Mouse (Mus musculus) testis, postnatal 14 days (tissue): ENCODE results near the gene Stk4.

Experiments used
- DNase-seq: peaks from one replicate; pipeline ENCODE4 v3.0.0; 2021; ENCODE audit warnings: low spot score

The Stk4 gene

GRCm38 (mm10) chr2:164081577-164081976 lies 11.5 kb downstream of the Stk4 start:
- no peak for DNase-seq

- DNase-seq, result no peak
Measured at GRCm38 (mm10) chr2:164082175-164082574, 12.1 kb downstream of the Stk4 start.

- no peak for DNase-seq
Measured at GRCm38 (mm10) chr2:164083609-164084341, 13.7 kb downstream of the Stk4 start.

- DNase-seq, result no peak
Measured at GRCm38 (mm10) chr2:164084342-164084700, 14.2 kb downstream of the Stk4 start.

GRCm38 (mm10) chr2:164087416-164088017 lies 17.4 kb downstream of the Stk4 start:
- DNase-seq, result no peak

GRCm38 (mm10) chr2:164089508-164089907 lies 19.4 kb downstream of the Stk4 start:
- no peak for DNase-seq

GRCm38 (mm10) chr2:164094152-164094551 lies 24.0 kb downstream of the Stk4 start:
- no peak for DNase-seq

GRCm38 (mm10) chr2:164098603-164099250 lies 28.6 kb downstream of the Stk4 start:
- no peak for DNase-seq

- DNase-seq, result no peak
Measured at GRCm38 (mm10) chr2:164101936-164102335, 31.8 kb downstream of the Stk4 start.

- DNase-seq, result no peak
Measured at GRCm38 (mm10) chr2:164102366-164102765, 32.2 kb downstream of the Stk4 start.

- DNase-seq, result no peak
Measured at GRCm38 (mm10) chr2:164103501-164103900, 33.4 kb downstream of the Stk4 start.

GRCm38 (mm10) chr2:164106287-164107035 lies 36.3 kb downstream of the Stk4 start:
- DNase-seq, result no peak

GRCm38 (mm10) chr2:164107125-164107874 lies 37.2 kb downstream of the Stk4 start:
- DNase-seq, result no peak

- DNase-seq, result no peak
Measured at GRCm38 (mm10) chr2:164108501-164108900, 38.4 kb downstream of the Stk4 start.

- no peak for DNase-seq
Measured at GRCm38 (mm10) chr2:164111546-164111945, 41.4 kb downstream of the Stk4 start.

GRCm38 (mm10) chr2:164114051-164114450 lies 43.9 kb downstream of the Stk4 start:
- DNase-seq, result no peak

- no peak for DNase-seq
Measured at GRCm38 (mm10) chr2:164115531-164115930, 45.4 kb downstream of the Stk4 start.

- DNase-seq, result no peak
Measured at GRCm38 (mm10) chr2:164119503-164119902, 49.4 kb downstream of the Stk4 start.

- no peak for DNase-seq
Measured at GRCm38 (mm10) chr2:164123169-164123766, 53.1 kb downstream of the Stk4 start.

GRCm38 (mm10) chr2:164126533-164126955 lies 56.4 kb downstream of the Stk4 start:
- no peak for DNase-seq

- no peak for DNase-seq
Measured at GRCm38 (mm10) chr2:164127297-164127696, 57.2 kb downstream of the Stk4 start.
